Mouse (Mus musculus) liver, postnatal 0 days (tissue): ENCODE measurements around the gene Slc6a2.

Source experiments
- CTCF ChIP-seq: sonication (generic); IDR thresholded peaks from 2 replicates; pipeline ENCODE4 v1.5.1; 2016; ENCODE audit warnings: antibody characterized with exemption, low read depth
- EP300 ChIP-seq: IDR thresholded peaks from 2 replicates; pipeline ENCODE4 v1.6.1; 2016; ENCODE audit warnings: antibody characterized with exemption, low read depth, mild to moderate bottlenecking

DNA sequence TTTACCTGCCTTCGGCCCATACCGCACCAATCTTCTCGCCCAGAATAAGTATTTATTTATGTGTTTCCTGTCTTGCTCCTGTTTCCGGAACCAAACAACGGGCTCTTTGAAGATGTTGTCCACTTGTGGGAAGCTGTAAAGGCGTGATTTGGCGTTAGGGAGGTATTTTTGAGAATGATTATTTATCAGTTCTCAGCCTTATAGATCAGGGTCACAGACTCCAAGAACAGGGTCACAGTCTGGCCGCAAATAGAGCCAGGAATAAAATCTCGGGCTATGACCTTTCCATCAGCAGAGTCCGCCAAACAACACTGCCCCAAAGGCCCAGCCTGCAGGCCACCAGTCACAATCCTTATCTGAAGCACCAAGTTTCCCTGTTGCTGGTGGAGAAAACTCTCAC is at the start of gene Slc6a2:
- no peak for TF ChIP-seq CTCF
- no peak for TF ChIP-seq EP300
